Mouse (Mus musculus): ENCODE measurements around the gene Arf1. TPM values are rescaled to one million over a fixed set of nuclear protein-coding genes. Genes with fewer than 3 reads are reported as not detected.

Arf1 gene
- total and polyA plus RNA-seq, 2 experiments from 2014 or later: 372 to 685 TPM

DNA sequence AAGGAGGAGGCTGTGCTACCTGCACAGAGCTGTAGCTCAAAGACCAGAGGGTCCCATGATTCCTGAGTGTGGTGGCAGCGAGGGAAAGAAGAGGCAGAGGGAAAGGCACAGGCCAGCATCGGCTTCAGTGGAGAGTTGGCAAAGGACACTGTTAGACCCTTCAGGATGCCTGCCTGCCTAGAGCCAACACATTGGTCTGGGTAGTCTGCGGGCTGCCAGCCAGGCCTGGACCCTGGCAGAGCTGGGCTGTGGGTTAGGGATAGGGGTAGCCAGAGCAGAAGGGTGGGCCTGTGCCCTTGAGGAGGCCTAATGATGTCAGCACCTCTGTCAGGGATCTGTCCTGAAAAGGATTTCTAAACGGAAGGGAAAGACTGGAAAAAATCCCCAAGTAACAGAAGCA lies 11.7 kb upstream of the Arf1 start:
- Histone ChIP-seq H3K4me3 (ENCODE audit: low read depth, low read length) (no peak overlapping the region), H3K4me1 (ENCODE audit: insufficient read depth) (no peaks in the 10 kb centered on the region), H3K4me2 (ENCODE audit: low read depth) (no peak overlapping the region), H3K9ac (no peak overlapping the region), H3K27ac (ENCODE audit: low read depth, low read length) (no peak overlapping the region), H3K9me3 (ENCODE audit: low read length) (no peaks in the 10 kb centered on the region), H3K36me3 (ENCODE audit: insufficient read depth) (no peaks in the 10 kb centered on the region), H3K27me3 (ENCODE audit: insufficient read depth, low read length) (no peaks in the 10 kb centered on the region)
- TF ChIP-seq CTCF (IDR thresholded peaks at IDR 0.05; ENCODE audit: low read depth): no peak
- 59% methylated on average over 4 of the region's 4 CpGs for WGBS
- DNase-seq: no peak
- ATAC-seq: no peak

DNA sequence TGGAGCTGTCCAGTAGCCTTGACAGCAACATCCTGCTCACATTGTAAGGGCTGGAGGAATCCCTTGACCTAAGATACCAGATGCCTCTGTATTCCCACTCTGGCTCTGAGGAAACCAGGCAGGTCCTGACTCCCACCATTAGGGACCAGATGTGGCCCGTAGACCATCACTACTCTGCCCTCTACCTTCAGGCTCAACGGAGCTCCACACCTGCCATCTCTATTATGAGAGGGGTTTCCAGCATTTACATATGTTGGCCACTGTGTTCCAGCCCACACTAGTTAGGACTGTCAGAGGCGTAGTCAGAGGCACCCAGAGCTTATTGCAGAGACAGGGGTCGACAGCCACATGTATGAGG lies 11.3 kb upstream of the Arf1 start:
- no peaks in the 10 kb centered on the region for H3K27me3 ChIP-seq (ENCODE audit: insufficient read depth, low read length)
- WGBS: 61% methylated on average over 4 of the region's 4 CpGs
- no peaks in the 10 kb centered on the region for H3K4me1 ChIP-seq (ENCODE audit: insufficient read depth)
- no peak for TF ChIP-seq CTCF (IDR thresholded peaks at IDR 0.05; ENCODE audit: low read depth)
- no peak overlapping the region for H3K27ac ChIP-seq (ENCODE audit: low read depth, low read length)
- H3K4me2 ChIP-seq (ENCODE audit: low read depth): no peak overlapping the region
- ATAC-seq: no peak
- H3K9ac ChIP-seq: no peak overlapping the region
- no peaks in the 10 kb centered on the region for H3K9me3 ChIP-seq (ENCODE audit: low read length)
- no peaks in the 10 kb centered on the region for H3K36me3 ChIP-seq (ENCODE audit: insufficient read depth)
- no peak overlapping the region for H3K4me3 ChIP-seq (ENCODE audit: low read depth, low read length)
- no peak for DNase-seq

DNA sequence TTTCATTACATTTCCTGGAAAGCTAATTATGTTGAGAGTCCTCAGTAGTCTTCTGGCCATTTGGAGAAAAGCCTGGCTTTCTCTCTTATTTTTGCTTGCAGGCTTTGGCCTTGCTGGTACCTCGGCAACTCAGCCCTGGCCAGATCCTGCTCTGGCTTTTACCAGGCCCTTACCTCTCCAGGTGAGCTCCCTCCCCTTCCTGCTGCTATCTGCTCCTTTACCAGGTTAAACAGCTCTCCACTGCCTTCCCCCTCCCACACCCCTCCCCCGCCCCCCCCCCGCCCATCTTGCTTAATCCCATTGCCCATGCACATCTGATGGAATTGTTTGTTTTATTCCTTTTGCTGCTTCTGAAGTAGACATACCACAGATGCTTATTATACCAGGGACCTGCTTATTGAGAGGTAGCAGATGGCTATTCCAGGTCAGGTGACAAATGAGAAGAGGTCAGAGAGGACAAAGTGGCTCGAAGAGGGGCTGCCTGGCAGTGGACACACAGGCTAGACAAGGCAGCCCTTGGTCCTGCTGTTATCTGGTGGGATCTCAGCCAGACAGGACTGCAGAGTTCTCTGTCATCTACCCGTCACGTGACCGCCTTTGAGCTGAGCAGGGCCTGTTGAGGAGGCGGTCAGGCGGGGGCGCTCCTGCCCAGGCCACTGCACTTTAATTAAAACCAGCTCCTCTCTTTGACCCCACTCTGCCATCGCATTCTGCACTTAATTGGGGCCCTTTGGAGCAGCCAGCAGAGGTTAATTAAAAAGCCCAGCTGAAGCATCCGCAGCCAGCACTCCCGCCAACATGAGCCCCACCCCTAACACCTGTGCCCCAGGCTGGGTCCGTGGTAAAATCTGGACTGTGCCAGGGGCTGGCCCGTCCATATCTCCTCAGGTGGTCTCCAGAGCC lies 10.7 kb upstream of the Arf1 start:
- Histone ChIP-seq H3K27ac (ENCODE audit: low read depth, low read length) (no peak overlapping the region), H3K4me3 (ENCODE audit: low read depth, low read length) (no peak overlapping the region), H3K4me2 (ENCODE audit: low read depth) (no peak overlapping the region), H3K9me3 (ENCODE audit: low read length) (no peaks in the 10 kb centered on the region), H3K4me1 (ENCODE audit: insufficient read depth) (no peaks in the 10 kb centered on the region), H3K27me3 (ENCODE audit: insufficient read depth, low read length) (no peaks in the 10 kb centered on the region), H3K36me3 (ENCODE audit: insufficient read depth) (no peaks in the 10 kb centered on the region), H3K9ac (no peak overlapping the region)
- 3% methylated on average over 15 of the region's 15 CpGs for WGBS
- TF ChIP-seq CTCF (IDR thresholded peaks at IDR 0.05; ENCODE audit: low read depth): peak; percentile 55; the same call in 1 of the 2 replicates
- peak; percentile 47 for DNase-seq
- peak; percentile 61 for ATAC-seq

GRCm38 (mm10) chr11:59232797-59233196 lies 4.7 kb upstream of the Arf1 start:
- no peak for ATAC-seq
- 66% methylated on average over 2 of the region's 2 CpGs for WGBS
- TF ChIP-seq CTCF (IDR thresholded peaks at IDR 0.05; ENCODE audit: low read depth): peak; percentile 31

GRCm38 (mm10) chr11:59230144-59230760 lies 2.2 kb upstream of the Arf1 start:
- DNase-seq: peak; percentile 42
- Histone ChIP-seq H3K27ac (ENCODE audit: low read depth, low read length) (no peak overlapping the region), H3K4me1 (ENCODE audit: insufficient read depth) (peaks cover 22% of the 10 kb centered on the region), H3K36me3 (ENCODE audit: insufficient read depth) (no peaks in the 10 kb centered on the region), H3K4me3 (ENCODE audit: low read depth, low read length) (no peak overlapping the region), H3K27me3 (ENCODE audit: insufficient read depth, low read length) (no peaks in the 10 kb centered on the region), H3K4me2 (ENCODE audit: low read depth) (no peak overlapping the region), H3K9ac (no peak overlapping the region), H3K9me3 (ENCODE audit: low read length) (no peaks in the 10 kb centered on the region)
- 20% methylated on average over 7 of the region's 7 CpGs for WGBS
- ATAC-seq: no peak
- peak; percentile 73 for TF ChIP-seq CTCF (IDR thresholded peaks at IDR 0.05; ENCODE audit: low read depth)

More at GRCm38 (mm10) chr11:59232797-59233196, 4.7 kb upstream of the Arf1 start:
- no peak overlapping the region for H3K4me3 ChIP-seq (ENCODE audit: low read depth, low read length)
- H3K27ac ChIP-seq (ENCODE audit: low read depth, low read length): no peak overlapping the region
- H3K27me3 ChIP-seq (ENCODE audit: insufficient read depth, low read length): no peaks in the 10 kb centered on the region
- peaks cover 6% of the 10 kb centered on the region for H3K4me1 ChIP-seq (ENCODE audit: insufficient read depth)
- no peak overlapping the region for H3K4me2 ChIP-seq (ENCODE audit: low read depth)
- no peak overlapping the region for H3K9ac ChIP-seq
- H3K36me3 ChIP-seq (ENCODE audit: insufficient read depth): no peaks in the 10 kb centered on the region
- no peak for DNase-seq
- no peaks in the 10 kb centered on the region for H3K9me3 ChIP-seq (ENCODE audit: low read length)

- under 1% methylated on average over 51 of the region's 51 CpGs for WGBS
- H3K4me1 ChIP-seq (ENCODE audit: insufficient read depth): peaks cover 33% of the 10 kb centered on the region
- DNase-seq: no peak
These were observed 407 bp downstream of the Arf1 start for GRCm38 (mm10) chr11:59227604-59228121.

More at GRCm38 (mm10) chr11:59227604-59228121, 407 bp downstream of the Arf1 start:
- H3K4me3 ChIP-seq (ENCODE audit: low read depth, low read length): peak overlapping the region; percentile 99
- H3K9me3 ChIP-seq (ENCODE audit: low read length): no peaks in the 10 kb centered on the region
- H3K9ac ChIP-seq: peak overlapping the region; percentile 96
- TF ChIP-seq CTCF (IDR thresholded peaks at IDR 0.05; ENCODE audit: low read depth): no peak
- ATAC-seq: peak; percentile 70
- no peaks in the 10 kb centered on the region for H3K27me3 ChIP-seq (ENCODE audit: insufficient read depth, low read length)
- peak overlapping the region; percentile 92 for H3K4me2 ChIP-seq (ENCODE audit: low read depth)
- peak overlapping the region; percentile 89 for H3K27ac ChIP-seq (ENCODE audit: low read depth, low read length)
- H3K36me3 ChIP-seq (ENCODE audit: insufficient read depth): no peaks in the 10 kb centered on the region

Data from forebrain, postnatal 0 days (tissue).